Mouse (Mus musculus): ENCODE data around the gene Siglecg. TPM values are rescaled to one million over a fixed set of nuclear protein-coding genes. Genes with fewer than 3 reads are reported as not detected.
"Not testable (repeated sequence)": the region's sequence is repeated elsewhere in the genome, so short reads cannot be mapped to it uniquely, and the experiment has no call there.

Gene Siglecg
- polyA plus RNA-seq, 1 experiment from 2014 or later: 0.08 TPM

DNA sequence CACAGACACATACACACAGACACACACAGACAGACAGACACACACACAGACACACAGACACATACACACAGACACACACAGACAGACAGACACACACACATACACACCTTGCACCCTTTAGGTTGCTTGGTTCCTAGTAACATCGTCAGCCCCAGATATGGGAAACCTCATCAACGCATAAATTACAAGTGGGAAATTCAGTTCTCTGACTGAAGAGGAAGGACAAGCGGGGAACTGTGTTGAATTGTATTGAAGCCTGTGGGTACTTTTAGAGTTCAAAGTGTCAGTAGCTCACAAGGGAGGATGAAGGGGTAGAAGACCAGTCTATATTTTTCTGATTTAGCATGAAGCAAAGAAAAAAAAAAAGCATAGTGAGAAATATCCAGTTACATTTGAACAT is 431 bp upstream of the Siglecg start:
- no peak overlapping the region for H3K4me3 ChIP-seq (ENCODE audit: control insufficient read depth in 1 of 2, insufficient read depth in 1 of 2, low read depth in 1 of 2, low read length in 2 of 2)
- H3K27ac ChIP-seq (replicated peaks in 1 of 2; ENCODE audit: control insufficient read depth in 1 of 2, insufficient read depth in 1 of 2, low read depth in 2 of 2, low read length in 2 of 2): no peak overlapping the region
- no peak overlapping the region for H3K4me2 ChIP-seq (ENCODE audit: low read length)
- H3K9ac ChIP-seq (ENCODE audit: low read length): no peak overlapping the region
- no peak for ATAC-seq (ENCODE audit: insufficient number of reproducible peaks, insufficient read depth, low FRiP score, low read depth)
- H3K4me1 ChIP-seq (ENCODE audit: control insufficient read depth in 2 of 2, insufficient read depth in 2 of 2, low read length in 2 of 2): no peaks in the 10 kb centered on the region
- no peaks in the 10 kb centered on the region for H3K36me3 ChIP-seq (ENCODE audit: control insufficient read depth, insufficient read depth, low read length)
- WGBS: 78% methylated on average over 3 of the region's 3 CpGs
- H3K27me3 ChIP-seq (ENCODE audit: control insufficient read depth, insufficient read depth, low read length): no peaks in the 10 kb centered on the region
- H3K9me3 ChIP-seq (ENCODE audit: control insufficient read depth, low read length): 0 out of 2 replicates have a peak, but pooled peaks cover 2% of the 10 kb centered on the region

DNA sequence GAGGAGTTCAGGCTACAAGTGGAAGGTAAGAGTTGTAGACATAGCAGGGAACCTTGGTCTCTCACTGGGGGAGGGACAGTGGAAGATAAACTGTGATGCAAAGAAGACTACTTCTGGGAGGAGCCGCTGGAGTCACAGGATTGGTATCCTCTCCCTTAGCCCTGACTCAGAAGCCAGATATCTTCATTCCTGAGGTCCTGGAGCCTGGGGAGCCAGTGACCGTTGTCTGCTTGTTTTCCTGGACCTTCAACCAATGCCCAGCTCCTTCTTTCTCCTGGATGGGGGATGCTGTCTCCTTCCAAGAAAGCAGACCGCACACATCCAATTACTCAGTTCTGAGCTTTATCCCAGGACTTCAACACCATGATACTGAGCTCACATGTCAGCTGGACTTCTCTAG is 1.1 kb downstream of the Siglecg start:
- Histone ChIP-seq H3K4me1 (ENCODE audit: control insufficient read depth in 2 of 2, insufficient read depth in 2 of 2, low read length in 2 of 2) (no peaks in the 10 kb centered on the region), H3K27me3 (ENCODE audit: control insufficient read depth, insufficient read depth, low read length) (no peaks in the 10 kb centered on the region), H3K9me3 (ENCODE audit: control insufficient read depth, low read length) (0 out of 2 replicates have a peak, but pooled peaks cover 2% of the 10 kb centered on the region), H3K27ac (replicated peaks in 1 of 2; ENCODE audit: control insufficient read depth in 1 of 2, insufficient read depth in 1 of 2, low read depth in 2 of 2, low read length in 2 of 2) (no peak overlapping the region), H3K36me3 (ENCODE audit: control insufficient read depth, insufficient read depth, low read length) (no peaks in the 10 kb centered on the region), H3K4me3 (ENCODE audit: control insufficient read depth in 1 of 2, insufficient read depth in 1 of 2, low read depth in 1 of 2, low read length in 2 of 2) (no peak overlapping the region), H3K9ac (ENCODE audit: low read length) (no peak overlapping the region), H3K4me2 (ENCODE audit: low read length) (no peak overlapping the region)
- WGBS: 44% methylated on average over 3 of the region's 3 CpGs
- ATAC-seq (ENCODE audit: insufficient number of reproducible peaks, insufficient read depth, low FRiP score, low read depth): no peak

DNA sequence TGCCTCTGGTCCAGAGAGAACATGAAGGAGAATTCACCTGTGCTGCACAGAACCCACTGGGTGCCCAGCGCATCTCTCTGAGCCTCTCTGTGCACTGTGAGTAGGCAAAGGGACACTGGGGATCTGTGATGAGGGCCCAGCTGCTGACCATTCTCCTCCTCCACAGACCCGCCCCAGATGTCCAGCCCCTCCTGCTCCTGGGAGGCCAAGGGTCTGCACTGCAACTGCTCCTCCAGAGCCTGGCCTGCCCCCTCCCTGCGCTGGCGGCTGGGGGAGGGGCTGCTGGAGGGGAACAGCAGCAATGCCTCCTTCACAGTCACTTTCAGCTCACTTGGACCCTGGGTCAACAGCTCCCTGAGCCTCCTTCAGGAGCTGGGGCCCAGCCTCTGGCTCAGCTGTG is 3.7 kb downstream of the Siglecg start:
- H3K27ac ChIP-seq (replicated peaks in 1 of 2; ENCODE audit: control insufficient read depth in 1 of 2, insufficient read depth in 1 of 2, low read depth in 2 of 2, low read length in 2 of 2); H3K27me3 ChIP-seq (ENCODE audit: control insufficient read depth, insufficient read depth, low read length); H3K4me1 ChIP-seq (ENCODE audit: control insufficient read depth in 2 of 2, insufficient read depth in 2 of 2, low read length in 2 of 2); H3K9me3 ChIP-seq (ENCODE audit: control insufficient read depth, low read length); H3K4me3 ChIP-seq (ENCODE audit: control insufficient read depth in 1 of 2, insufficient read depth in 1 of 2, low read depth in 1 of 2, low read length in 2 of 2); H3K36me3 ChIP-seq (ENCODE audit: control insufficient read depth, insufficient read depth, low read length); H3K9ac ChIP-seq (ENCODE audit: low read length); H3K4me2 ChIP-seq (ENCODE audit: low read length); ATAC-seq (ENCODE audit: insufficient number of reproducible peaks, insufficient read depth, low FRiP score, low read depth): not testable (repeated sequence)
- 38% methylated on average over 4 of the region's 4 CpGs for WGBS

DNA sequence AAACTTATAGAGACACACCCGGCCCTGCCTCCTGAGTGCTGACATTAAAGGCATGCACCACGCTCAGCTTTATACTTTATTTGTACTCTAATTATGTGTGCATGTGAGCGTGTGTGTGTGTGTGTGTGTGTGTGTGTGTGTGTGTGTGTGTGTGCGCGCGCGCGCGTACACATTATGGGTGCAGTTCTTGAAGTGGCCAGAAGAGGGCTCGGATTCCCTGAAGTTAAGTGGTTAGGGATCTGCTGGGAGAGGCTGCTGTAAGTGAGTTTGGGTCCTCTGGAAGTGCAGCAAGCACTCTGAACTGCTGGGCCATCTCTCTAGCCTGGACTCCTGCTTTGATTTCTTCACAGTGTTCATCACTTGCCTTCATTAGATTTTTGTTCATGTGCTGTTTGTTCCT is 9.3 kb downstream of the Siglecg start:
- H3K9me3 ChIP-seq (ENCODE audit: control insufficient read depth, low read length): no peaks in the 10 kb centered on the region
- no peaks in the 10 kb centered on the region for H3K36me3 ChIP-seq (ENCODE audit: control insufficient read depth, insufficient read depth, low read length)
- WGBS: 77% methylated on average over 10 of the region's 10 CpGs
- no peak for ATAC-seq (ENCODE audit: insufficient number of reproducible peaks, insufficient read depth, low FRiP score, low read depth)
- no peak overlapping the region for H3K27ac ChIP-seq (replicated peaks in 1 of 2; ENCODE audit: control insufficient read depth in 1 of 2, insufficient read depth in 1 of 2, low read depth in 2 of 2, low read length in 2 of 2)
- H3K4me1 ChIP-seq (ENCODE audit: control insufficient read depth in 2 of 2, insufficient read depth in 2 of 2, low read length in 2 of 2): no peaks in the 10 kb centered on the region
- H3K4me3 ChIP-seq (ENCODE audit: control insufficient read depth in 1 of 2, insufficient read depth in 1 of 2, low read depth in 1 of 2, low read length in 2 of 2): no peak overlapping the region
- H3K4me2 ChIP-seq (ENCODE audit: low read length): no peak overlapping the region
- H3K9ac ChIP-seq (ENCODE audit: low read length): no peak overlapping the region
- no peaks in the 10 kb centered on the region for H3K27me3 ChIP-seq (ENCODE audit: control insufficient read depth, insufficient read depth, low read length)

DNA sequence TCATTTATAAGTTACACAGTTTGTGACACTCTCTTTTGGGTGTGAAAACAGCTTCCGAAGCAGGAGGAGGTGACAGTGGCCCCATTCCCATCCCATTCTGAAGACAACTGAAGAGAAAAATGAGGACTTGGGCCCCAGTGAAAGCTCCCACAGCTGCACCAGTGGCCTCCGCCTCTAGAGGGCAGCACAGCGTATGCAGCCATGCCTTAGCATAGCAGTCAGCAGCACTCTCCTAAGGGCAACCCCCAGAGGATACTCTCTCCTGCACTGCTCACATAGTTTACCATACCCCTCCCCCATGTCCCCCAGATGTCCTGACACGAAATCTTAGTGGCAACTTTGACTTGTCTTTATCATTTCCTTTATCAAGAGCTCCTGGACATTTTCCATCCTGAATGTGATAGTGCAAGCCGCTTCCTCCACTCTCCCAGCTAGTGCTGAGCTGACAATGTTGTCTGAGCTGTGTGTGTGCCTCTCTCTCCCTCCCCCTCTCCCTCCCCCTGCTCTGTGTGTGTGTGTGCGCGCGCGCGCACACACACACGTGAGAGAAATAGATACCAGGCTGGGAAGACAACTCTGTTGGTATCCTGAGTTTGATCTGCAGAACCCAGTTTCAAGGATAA is 15.1 kb downstream of the Siglecg start:
- Histone ChIP-seq H3K27ac (replicated peaks in 1 of 2; ENCODE audit: control insufficient read depth in 1 of 2, insufficient read depth in 1 of 2, low read depth in 2 of 2, low read length in 2 of 2) (no peak overlapping the region), H3K9ac (ENCODE audit: low read length) (0 out of 2 replicates have a peak overlapping the region, but pooled peaks have one; percentile 41), H3K4me1 (ENCODE audit: control insufficient read depth in 2 of 2, insufficient read depth in 2 of 2, low read length in 2 of 2) (0 out of 4 replicates have a peak, but pooled peaks cover 0 to 3% of the 10 kb centered on the region in 2 experiments), H3K27me3 (ENCODE audit: control insufficient read depth, insufficient read depth, low read length) (no peaks in the 10 kb centered on the region), H3K36me3 (ENCODE audit: control insufficient read depth, insufficient read depth, low read length) (no peaks in the 10 kb centered on the region), H3K4me3 (ENCODE audit: control insufficient read depth in 1 of 2, insufficient read depth in 1 of 2, low read depth in 1 of 2, low read length in 2 of 2) (no peak overlapping the region), H3K9me3 (ENCODE audit: control insufficient read depth, low read length) (no peaks in the 10 kb centered on the region), H3K4me2 (ENCODE audit: low read length) (peak overlapping the region; percentile 46)
- ATAC-seq (ENCODE audit: insufficient number of reproducible peaks, insufficient read depth, low FRiP score, low read depth): peak; percentile 83
- 12% methylated on average over 11 of the region's 11 CpGs for WGBS

DNA sequence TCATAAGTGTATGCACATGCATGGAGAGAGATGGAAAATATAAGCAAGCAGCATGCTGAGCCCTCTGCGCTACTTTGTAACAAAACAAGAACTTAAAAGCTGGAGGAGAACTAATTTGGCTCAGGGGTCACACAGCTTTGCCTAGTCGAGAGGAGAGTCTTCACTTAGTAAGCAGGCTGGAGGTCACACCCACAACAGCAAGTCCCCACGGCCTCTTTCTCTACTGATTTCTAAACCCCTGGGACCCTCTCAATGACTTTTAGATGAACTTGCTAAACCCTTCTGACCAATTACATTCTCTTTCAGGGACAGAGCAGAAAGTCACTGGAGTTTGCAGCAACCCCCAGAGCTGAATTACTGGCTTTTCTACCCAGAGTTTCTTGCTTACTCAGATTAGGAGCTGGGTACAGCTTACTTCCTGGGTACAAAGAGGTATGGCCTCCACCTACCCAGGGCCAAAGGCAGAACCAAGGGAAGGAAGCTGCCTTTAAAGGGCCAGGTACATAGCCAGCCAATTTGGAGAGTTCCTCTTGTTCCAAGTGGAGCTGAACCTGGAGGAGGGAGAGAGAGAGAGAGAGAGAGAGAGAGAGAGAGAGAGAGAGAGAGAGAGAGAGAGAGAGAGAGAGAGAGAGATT is 16.1 kb downstream of the Siglecg start:
- H3K27me3 ChIP-seq (ENCODE audit: control insufficient read depth, insufficient read depth, low read length): no peaks in the 10 kb centered on the region
- no peak for ATAC-seq (ENCODE audit: insufficient number of reproducible peaks, insufficient read depth, low FRiP score, low read depth)

DNA sequence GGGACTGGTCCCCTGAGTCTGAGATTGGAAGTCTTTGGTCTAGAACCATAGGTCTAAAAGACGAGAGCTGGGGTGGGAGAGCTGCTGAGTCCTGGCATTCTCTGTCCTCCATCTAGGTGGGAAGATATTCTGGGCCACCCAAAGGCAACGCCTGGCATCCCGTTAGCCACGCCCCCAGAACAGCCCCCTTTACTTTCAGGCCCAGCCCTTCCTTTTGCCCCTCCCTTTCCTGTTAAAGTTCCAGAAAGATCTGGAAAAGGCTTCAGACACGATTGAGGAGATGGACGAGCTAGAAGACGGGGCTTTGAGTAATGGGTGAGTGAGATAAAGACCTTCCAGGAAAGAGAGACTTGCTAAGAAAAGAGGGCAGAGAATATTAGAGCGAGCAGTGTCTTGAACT is 19.4 kb downstream of the Siglecg start, which contains the start of gene Lim2:
Lim2 (plus strand) TSS at position 265 of the 400 bp plus-strand sequence.
- 75% methylated on average over 8 of the region's 8 CpGs for WGBS
- H3K36me3 ChIP-seq (ENCODE audit: control insufficient read depth, insufficient read depth, low read length): no peaks in the 10 kb centered on the region
- no peaks in the 10 kb centered on the region for H3K9me3 ChIP-seq (ENCODE audit: control insufficient read depth, low read length)
- no peak within 1 kb of the TSS for H3K4me2 ChIP-seq (ENCODE audit: low read length)
- H3K9ac ChIP-seq (ENCODE audit: low read length): no peak within 1 kb of the TSS
- H3K4me3 ChIP-seq (ENCODE audit: control insufficient read depth in 1 of 2, insufficient read depth in 1 of 2, low read depth in 1 of 2, low read length in 2 of 2): no peak within 1 kb of the TSS
- no peaks in the 10 kb centered on the region for H3K27me3 ChIP-seq (ENCODE audit: control insufficient read depth, insufficient read depth, low read length)
- H3K27ac ChIP-seq (replicated peaks in 1 of 2; ENCODE audit: control insufficient read depth in 1 of 2, insufficient read depth in 1 of 2, low read depth in 2 of 2, low read length in 2 of 2): no peak within 1 kb of the TSS
- no peak for ATAC-seq (ENCODE audit: insufficient number of reproducible peaks, insufficient read depth, low FRiP score, low read depth)
- H3K4me1 ChIP-seq (ENCODE audit: control insufficient read depth in 2 of 2, insufficient read depth in 2 of 2, low read length in 2 of 2): 0 out of 4 replicates have a peak, but pooled peaks cover 0 to 3% of the 10 kb centered on the region in 2 experiments

More for the DNA sequence above, 16.1 kb downstream of the Siglecg start:
- Histone ChIP-seq H3K9me3 (ENCODE audit: control insufficient read depth, low read length) (no peaks in the 10 kb centered on the region), H3K4me2 (ENCODE audit: low read length) (no peak overlapping the region), H3K27ac (replicated peaks in 1 of 2; ENCODE audit: control insufficient read depth in 1 of 2, insufficient read depth in 1 of 2, low read depth in 2 of 2, low read length in 2 of 2) (no peak overlapping the region), H3K4me1 (ENCODE audit: control insufficient read depth in 2 of 2, insufficient read depth in 2 of 2, low read length in 2 of 2) (0 out of 4 replicates have a peak, but pooled peaks cover 0 to 3% of the 10 kb centered on the region in 2 experiments), H3K4me3 (ENCODE audit: control insufficient read depth in 1 of 2, insufficient read depth in 1 of 2, low read depth in 1 of 2, low read length in 2 of 2) (no peak overlapping the region), H3K36me3 (ENCODE audit: control insufficient read depth, insufficient read depth, low read length) (no peaks in the 10 kb centered on the region), H3K9ac (ENCODE audit: low read length) (no peak overlapping the region)
- WGBS: 55% methylated on average over 3 of the region's 3 CpGs

Data from heart, embryonic 14.5 days (tissue).